Mouse (Mus musculus) ovary, postnatal 14 days (tissue): ENCODE data around the gene Fsd2.

Source experiments
- DNase-seq: peaks from one replicate; pipeline ENCODE4 v3.0.0; 2022; ENCODE audit warnings: low spot score

The Fsd2 gene

GRCm38 (mm10) chr7:81541924-81542524, 24.7 kb downstream of the Fsd2 start:
- DNase-seq: peak; percentile 33

GRCm38 (mm10) chr7:81540999-81541398, 25.7 kb downstream of the Fsd2 start:
- DNase-seq: no peak

- no peak for DNase-seq
Measured at GRCm38 (mm10) chr7:81539565-81539964, 27.2 kb downstream of the Fsd2 start.

- no peak for DNase-seq
Measured at GRCm38 (mm10) chr7:81538070-81538675, 28.6 kb downstream of the Fsd2 start.

DNA sequence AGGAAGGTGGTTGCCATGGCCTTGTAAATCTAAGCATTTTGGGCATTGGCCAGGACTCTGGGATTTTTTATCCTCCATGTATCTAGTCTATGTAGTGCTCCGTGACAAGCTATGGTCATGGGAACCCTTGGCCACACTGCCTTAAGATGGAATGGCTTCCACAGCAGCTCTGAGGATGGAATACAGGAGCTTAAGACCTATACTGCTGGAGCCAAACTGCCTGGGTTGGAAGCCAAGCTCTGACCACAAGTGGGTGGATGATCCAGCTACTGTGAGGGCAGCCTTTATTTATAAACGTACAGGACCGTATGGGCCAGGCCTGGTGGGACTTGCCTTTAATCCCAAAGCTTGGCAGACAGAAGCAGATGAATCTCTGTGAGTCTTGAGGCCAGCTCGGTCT, 30.3 kb downstream of the Fsd2 start:
- no peak for DNase-seq

GRCm38 (mm10) chr7:81531462-81531861, 35.3 kb downstream of the Fsd2 start:
- no peak for DNase-seq

GRCm38 (mm10) chr7:81528918-81529317, 37.8 kb downstream of the Fsd2 start:
- no peak for DNase-seq

GRCm38 (mm10) chr7:81523663-81524017, 43.1 kb downstream of the Fsd2 start:
- no peak for DNase-seq

DNA sequence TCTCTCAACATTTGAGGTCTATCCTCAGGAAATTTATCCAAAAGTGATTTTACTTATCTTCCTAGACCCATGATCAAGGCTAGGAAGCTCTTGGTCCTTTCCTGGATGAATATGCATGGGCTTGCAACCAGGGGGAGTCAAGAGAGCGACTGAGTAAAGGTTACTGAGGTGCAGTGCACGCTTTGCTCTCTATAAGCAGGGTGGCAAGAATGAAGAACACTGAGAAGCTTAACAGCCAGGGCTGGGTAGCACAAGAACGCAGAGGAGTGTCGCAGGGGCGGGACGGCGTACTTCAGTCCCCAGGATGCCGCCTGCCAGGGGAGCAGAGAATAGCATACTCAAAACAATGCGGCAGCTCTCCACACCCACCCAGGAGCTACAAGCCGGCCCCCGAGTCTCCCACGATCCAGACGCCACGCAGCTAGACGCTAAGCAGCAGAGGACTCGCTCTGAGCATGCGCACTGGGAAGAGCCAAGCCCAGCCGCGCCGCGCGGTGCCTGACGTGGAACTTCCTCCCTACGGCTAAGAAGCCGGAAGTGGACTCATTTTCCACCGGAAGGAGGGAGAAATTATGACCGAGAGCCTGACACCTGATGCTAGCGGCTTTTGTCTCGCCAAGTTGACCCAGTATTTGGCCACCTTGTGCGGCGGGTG, 43.6 kb downstream of the Fsd2 start:
- peak; percentile 82 for DNase-seq

- DNase-seq: no peak
Measured at GRCm38 (mm10) chr7:81516154-81517030, 50.4 kb downstream of the Fsd2 start.

- no peak for DNase-seq
Measured at GRCm38 (mm10) chr7:81514906-81515590, 51.7 kb downstream of the Fsd2 start.

DNA sequence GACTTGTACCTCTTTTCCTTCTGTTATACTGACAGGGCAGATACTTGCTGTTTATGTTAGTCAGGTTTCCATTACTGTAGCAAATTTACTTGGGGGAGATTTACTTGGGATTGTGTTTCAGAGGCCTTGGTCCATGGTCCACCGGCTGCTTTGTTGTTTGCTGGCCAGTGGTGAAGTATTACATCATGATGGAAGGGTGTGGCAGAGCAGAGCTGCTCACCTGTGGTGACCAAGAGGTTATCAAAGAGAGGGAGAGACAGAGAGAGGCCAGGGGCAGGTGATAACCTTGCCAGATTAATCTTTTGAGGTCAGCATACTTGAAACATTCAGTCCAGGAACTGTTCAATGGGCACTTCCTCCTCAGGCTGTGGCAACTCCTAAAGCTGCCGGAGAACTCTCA, 65.7 kb downstream of the Fsd2 start:
- DNase-seq: no peak

GRCm38 (mm10) chr7:81498181-81498580, 68.6 kb downstream of the Fsd2 start, which contains the start of gene BC048679:
TSS of gene BC048679 (minus strand) at chr7:81498281.
- DNase-seq: no peak

DNA sequence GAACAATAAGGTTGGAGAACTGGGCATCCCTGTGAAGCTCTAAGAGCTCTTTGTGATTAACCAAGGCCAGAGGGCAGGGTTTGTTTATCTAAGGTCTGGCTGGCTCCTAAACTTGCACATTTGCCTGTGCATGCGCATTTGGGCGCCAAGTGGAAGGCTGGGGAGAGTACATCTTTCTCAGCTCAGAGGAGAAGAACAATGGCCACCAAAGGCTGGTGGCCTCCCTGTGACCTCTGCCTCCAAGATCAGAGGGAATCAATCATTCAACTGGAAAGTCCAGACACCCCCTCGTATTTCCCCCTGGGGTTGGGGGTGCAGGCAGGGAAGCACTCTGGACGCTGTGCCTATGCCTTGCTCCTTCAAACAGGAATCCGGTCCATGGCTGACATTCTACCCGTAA, 69.6 kb downstream of the Fsd2 start:
- DNase-seq: no peak

DNA sequence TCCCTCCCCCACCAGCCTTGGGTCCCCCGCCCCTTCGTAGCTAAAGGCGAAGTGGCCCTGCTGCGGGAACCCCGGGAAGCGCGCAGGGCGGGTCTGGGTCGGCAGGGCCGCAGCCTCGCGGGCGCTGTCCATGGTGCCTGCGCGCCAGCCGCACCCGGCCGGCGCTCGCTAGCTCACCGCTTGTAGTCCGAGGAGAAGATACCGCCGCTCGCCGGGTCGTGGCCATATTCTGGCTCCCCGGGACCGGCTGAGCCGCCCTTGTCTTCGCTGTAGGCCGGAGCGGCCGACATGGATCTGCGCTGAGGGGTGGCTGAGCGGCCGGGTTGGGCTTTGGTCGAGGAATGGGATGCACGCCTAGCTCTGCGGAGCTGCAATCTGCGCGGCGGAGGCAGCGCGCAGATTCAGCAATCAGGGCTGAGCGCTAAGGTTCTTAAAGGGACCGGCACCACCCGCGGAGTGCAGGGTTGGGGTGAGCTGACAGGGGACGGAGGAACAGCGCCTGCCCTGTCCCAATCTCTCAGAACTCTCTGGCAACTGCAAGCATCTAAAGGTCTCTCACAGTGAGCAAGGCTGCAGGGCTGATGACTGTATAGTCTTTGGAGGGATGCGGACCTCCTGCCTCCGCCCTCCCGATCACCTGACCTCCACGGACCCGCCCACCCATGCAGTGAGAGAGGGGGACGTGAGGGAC, 73.3 kb downstream of the Fsd2 start, which contains the start of gene Ap3b2:
Gene Ap3b2, minus strand, starts transcription at position 595 of the 691 bp plus-strand sequence.
- peak; percentile 60 for DNase-seq

- DNase-seq: no peak
Measured at GRCm38 (mm10) chr7:81492628-81493027, 74.1 kb downstream of the Fsd2 start.

DNA sequence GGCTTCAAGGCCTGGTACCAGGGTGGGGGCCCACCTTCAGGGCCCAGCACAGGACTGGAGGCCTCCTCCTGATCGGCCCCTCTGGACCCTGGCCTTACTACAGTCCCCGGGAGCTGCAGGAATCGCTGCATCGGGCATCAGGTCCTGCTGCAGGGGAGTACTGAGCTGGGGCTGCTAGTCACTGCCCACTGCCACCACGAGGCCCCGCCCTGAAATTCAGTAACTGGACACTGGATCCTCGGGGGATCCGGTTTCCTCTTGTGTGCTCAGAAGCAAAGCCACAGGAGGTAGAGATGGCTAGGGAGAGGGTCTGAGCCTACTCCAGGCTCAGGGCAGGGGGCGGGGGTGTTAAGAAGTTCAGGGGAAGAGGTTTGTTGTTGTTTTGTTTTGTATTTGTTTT, 77.1 kb downstream of the Fsd2 start:
- no peak for DNase-seq
